Mouse (Mus musculus) CD4-positive, CD25-positive, alpha-beta regulatory T cell (primary cell): Measurements from ENCODE around the gene Atf5. TPM values are rescaled to one million over a fixed set of nuclear protein-coding genes. Genes with fewer than 3 reads are reported as not detected.

Source experiments
- polyA plus RNA-seq: library from polyadenylated mRNA; unstranded; fragments of 100-300 nt; shearing (Covaris generic); gene quantifications from one replicate; pipeline ENCODE4 v1.2.1, GENCODE M21; 2017

The Atf5 gene
- 0.39 TPM for polyA plus RNA-seq

GRCm38 (mm10) chr7:44816470-44817021 lies at the start of gene Atf5:
Gene Atf5 (minus strand): TSS chr7:44816658.

GRCm38 (mm10) chr7:44857042-44857552 lies 40.6 kb upstream of the Atf5 start, which contains the start of gene Pnkp:
Gene Pnkp (plus strand): TSS chr7:44857139.

GRCm38 (mm10) chr7:44848561-44849415 lies 32.3 kb upstream of the Atf5 start, which contains the start of the genes Akt1s1 and Tbc1d17:
Gene Akt1s1 (plus strand): TSS chr7:44848991.
Gene Tbc1d17 (minus strand): TSS chr7:44849079.

GRCm38 (mm10) chr7:44815721-44816469 lies 563 bp downstream of the Atf5 start, which contains the start of the genes Nup62 and Il4i1:
Gene Nup62 (plus strand): TSS chr7:44816088.
Gene Il4i1 (plus strand): TSS chr7:44816387.

Other genes starting within 250 kb of the Atf5 start
- gene Napsa, start 244.3 kb downstream of the Atf5 start, polyA plus RNA-seq: 1.3 TPM
- gene Kcnc3, start 226.0 kb downstream of the Atf5 start, polyA plus RNA-seq: not detected
- gene Myh14, start 145.8 kb downstream of the Atf5 start, polyA plus RNA-seq: not detected
- not detected for gene Izumo2, start 107.9 kb downstream of the Atf5 start, polyA plus RNA-seq
- gene Vrk3, start 68.2 kb downstream of the Atf5 start, polyA plus RNA-seq: 106 TPM
- 0.71 TPM for gene Zfp473, start 65.6 kb downstream of the Atf5 start, polyA plus RNA-seq
- gene Nup62, start 570 bp downstream of the Atf5 start, polyA plus RNA-seq: 43.8 TPM
- 2.3 TPM for gene Il4i1, start 271 bp downstream of the Atf5 start, polyA plus RNA-seq
- 35.4 TPM for gene Akt1s1, start 32.3 kb upstream of the Atf5 start, polyA plus RNA-seq
- gene Tbc1d17, start 32.4 kb upstream of the Atf5 start, polyA plus RNA-seq: 93.5 TPM
- gene Pnkp, start 40.5 kb upstream of the Atf5 start, polyA plus RNA-seq: 105 TPM
- gene Ptov1, start 53.1 kb upstream of the Atf5 start, polyA plus RNA-seq: 27.7 TPM
- gene Med25, start 76.1 kb upstream of the Atf5 start, polyA plus RNA-seq: 59.3 TPM
- 45.3 TPM for gene Fuz, start 79.4 kb upstream of the Atf5 start, polyA plus RNA-seq
- gene Ap2a1, start 112.8 kb upstream of the Atf5 start, polyA plus RNA-seq: 68.0 TPM
- not detected for gene Tsks, start 126.5 kb upstream of the Atf5 start, polyA plus RNA-seq
- gene Cpt1c, start 158.2 kb upstream of the Atf5 start, polyA plus RNA-seq: 0.30 TPM
- gene Prmt1, start 169.9 kb upstream of the Atf5 start, polyA plus RNA-seq: 175 TPM
- 235 TPM for gene Irf3, start 181.0 kb upstream of the Atf5 start, polyA plus RNA-seq
- gene Bcl2l12, start 182.1 kb upstream of the Atf5 start, polyA plus RNA-seq: 35.8 TPM
- gene Scaf1, start 199.7 kb upstream of the Atf5 start, polyA plus RNA-seq: 38.8 TPM
- 24.1 TPM for gene Rras, start 201.3 kb upstream of the Atf5 start, polyA plus RNA-seq
- 4.0 TPM for gene Prr12, start 236.2 kb upstream of the Atf5 start, polyA plus RNA-seq
- gene Nosip, start 245.8 kb upstream of the Atf5 start, polyA plus RNA-seq: 115 TPM
- 3.0 TPM for gene Prrg2, start 246.0 kb upstream of the Atf5 start, polyA plus RNA-seq